8 mouse cellular contexts compared by ENCODE assay signal in genomic region chr17:80801451-80801983, GRCm38 (mm10).
DNase-seq lines count a peak whose midpoint lies in the region; ATAC-seq and TF ChIP-seq lines count a peak whose summit lies in the region.

No protein-coding gene starts in this region.

- no peak overlapping the region for H3K27ac ChIP-seq in kidney, embryonic 14.5 days (ENCODE audit: low read depth, low read length)
- peak overlapping the region; percentile 60 for H3K27ac ChIP-seq in intestine, postnatal 0 days (ENCODE audit: low read depth, low read length)
- 0 out of 2 replicates have a peak overlapping the region, but pooled peaks have one; percentile 14 for H3K27ac ChIP-seq in midbrain, embryonic 15.5 days

- peak; percentile 46 for DNase-seq in kidney, adult 11 months
- peak; percentile 91 for DNase-seq in cerebellum, adult 9-11 months
- DNase-seq in gastrocnemius, postnatal 10 days: peak; percentile 52
- DNase-seq in left cerebral cortex, postnatal 36 days (ENCODE audit: low spot score in 2 of 2): peak; percentile 88 to 89
- DNase-seq in urinary bladder, adult 2 months (ENCODE audit: low spot score): peak; percentile 36

- no peaks in the 10 kb centered on the region for H3K9me3 ChIP-seq in kidney, embryonic 14.5 days (ENCODE audit: control insufficient read depth, low read length)
- no peaks in the 10 kb centered on the region for H3K9me3 ChIP-seq in intestine, postnatal 0 days (ENCODE audit: control insufficient read depth)
- no peaks in the 10 kb centered on the region for H3K9me3 ChIP-seq in midbrain, embryonic 15.5 days

- TF ChIP-seq CTCF in intestine, postnatal 0 days (IDR thresholded peaks at IDR 0.05; ENCODE audit: low read depth): no peak

- H3K27me3 ChIP-seq in kidney, embryonic 14.5 days (ENCODE audit: control insufficient read depth, insufficient read depth, low read length): no peaks in the 10 kb centered on the region
- H3K27me3 ChIP-seq in intestine, postnatal 0 days (replicated peaks; ENCODE audit: control insufficient read depth, insufficient read depth, low read length): no peaks in the 10 kb centered on the region
- no peaks in the 10 kb centered on the region for H3K27me3 ChIP-seq in midbrain, embryonic 15.5 days (replicated peaks)

- no peak overlapping the region for H3K4me3 ChIP-seq in kidney, embryonic 14.5 days (ENCODE audit: low read length)
- no peak overlapping the region for H3K4me3 ChIP-seq in intestine, postnatal 0 days (ENCODE audit: low read depth, low read length)
- no peak overlapping the region for H3K4me3 ChIP-seq in midbrain, embryonic 15.5 days

- peaks cover 8% of the 10 kb centered on the region; the same call in 1 of the 2 replicates for H3K4me1 ChIP-seq in kidney, embryonic 14.5 days (ENCODE audit: control insufficient read depth, insufficient read depth, low read length)
- H3K4me1 ChIP-seq in intestine, postnatal 0 days (replicated peaks; ENCODE audit: control insufficient read depth, insufficient read depth, low read length): no peaks in the 10 kb centered on the region
- H3K4me1 ChIP-seq in midbrain, embryonic 15.5 days: peaks cover 14% of the 10 kb centered on the region

- H3K36me3 ChIP-seq in kidney, embryonic 14.5 days (ENCODE audit: control insufficient read depth, insufficient read depth, low read length): no peaks in the 10 kb centered on the region
- H3K36me3 ChIP-seq in intestine, postnatal 0 days (ENCODE audit: control insufficient read depth, insufficient read depth): no peaks in the 10 kb centered on the region
- no peaks in the 10 kb centered on the region for H3K36me3 ChIP-seq in midbrain, embryonic 15.5 days (replicated peaks)

- no peak overlapping the region for H3K9ac ChIP-seq in kidney, embryonic 14.5 days (ENCODE audit: low read depth, low read length)
- no peak overlapping the region for H3K9ac ChIP-seq in intestine, postnatal 0 days (ENCODE audit: low read depth, low read length)
- H3K9ac ChIP-seq in midbrain, embryonic 15.5 days: no peak overlapping the region

- intact Hi-C loops in left cerebral cortex, postnatal 36 days (cut with DNase I): loop anchor here (2.0 to 5.0 kb wide), 5 partner anchors 29 to 141 kb away; partner anchors contain the start of gene Tmem178

- H3K4me2 ChIP-seq in kidney, embryonic 14.5 days (replicated peaks; ENCODE audit: low read depth, low read length): no peak overlapping the region
- no peak overlapping the region for H3K4me2 ChIP-seq in intestine, postnatal 0 days (replicated peaks; ENCODE audit: low read depth)
- 0 out of 2 replicates have a peak overlapping the region, but pooled peaks have one; percentile 3 for H3K4me2 ChIP-seq in midbrain, embryonic 15.5 days

- WGBS in kidney, embryonic 14.5 days: 52% methylated on average over 16 of the region's 16 CpGs
- 20% methylated on average over 16 of the region's 16 CpGs for WGBS in intestine, postnatal 0 days
- 41% methylated on average over 16 of the region's 16 CpGs for WGBS in midbrain, embryonic 15.5 days

- ATAC-seq in kidney, embryonic 14.5 days (ENCODE audit: low FRiP score, low TSS enrichment): no peak
- ATAC-seq in intestine, postnatal 0 days: no peak
- ATAC-seq in midbrain, embryonic 15.5 days (replicated peaks): no peak; the same call in 1 of the 2 replicates

Comparison
In these comparisons a context has a peak if more than half of its experiments do, and no peak if none do; other contexts are left out.
1. DNase-seq: peak in every context shown above with its lines; median percentile 91 in cerebellum, adult 9-11 months; 88 in left cerebral cortex, postnatal 36 days; 52 in gastrocnemius, postnatal 10 days; 46 in kidney, adult 11 months; 36 in urinary bladder, adult 2 months.